Mouse (Mus musculus) ovary, postnatal 10 days (tissue): ENCODE data around the gene Setd1a.

Experiments used
- DNase-seq: peaks from one replicate; pipeline ENCODE4 v3.0.0; 2022; ENCODE audit warnings: low spot score

Gene Setd1a

GRCm38 (mm10) chr7:127800435-127801009 lies 24.1 kb downstream of the Setd1a start, which contains the start of gene Hsd3b7:
Gene Hsd3b7, plus strand, starts transcription at chr7:127800604.
- DNase-seq = peak; percentile 84

DNA sequence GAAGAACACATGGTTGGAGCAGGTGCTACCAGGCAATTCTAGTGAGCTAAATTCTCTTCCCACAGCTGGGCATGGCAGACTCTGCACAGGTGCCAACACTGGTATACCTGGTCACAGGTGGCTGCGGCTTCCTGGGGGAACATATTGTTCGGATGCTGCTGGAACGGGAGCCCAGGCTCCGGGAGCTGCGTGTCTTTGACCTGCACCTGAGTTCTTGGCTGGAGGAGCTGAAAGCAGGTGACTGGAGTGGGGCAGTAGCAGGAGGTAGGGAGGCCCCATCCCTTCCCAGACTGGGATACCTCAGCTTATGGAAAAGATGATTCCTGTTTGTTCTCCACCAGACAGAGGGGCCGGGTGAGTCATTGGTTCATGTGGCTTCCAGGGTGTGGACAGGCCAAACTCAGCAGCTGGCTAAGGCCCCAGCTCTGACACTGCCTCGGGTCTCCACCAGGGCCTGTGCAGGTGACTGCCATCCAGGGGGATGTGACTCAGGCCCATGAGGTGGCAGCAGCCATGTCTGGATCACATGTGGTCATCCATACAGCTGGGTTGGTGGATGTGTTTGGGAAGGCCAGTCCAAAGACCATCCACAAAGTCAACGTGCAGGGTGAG lies 24.6 kb downstream of the Setd1a start:
- no peak for DNase-seq

DNA sequence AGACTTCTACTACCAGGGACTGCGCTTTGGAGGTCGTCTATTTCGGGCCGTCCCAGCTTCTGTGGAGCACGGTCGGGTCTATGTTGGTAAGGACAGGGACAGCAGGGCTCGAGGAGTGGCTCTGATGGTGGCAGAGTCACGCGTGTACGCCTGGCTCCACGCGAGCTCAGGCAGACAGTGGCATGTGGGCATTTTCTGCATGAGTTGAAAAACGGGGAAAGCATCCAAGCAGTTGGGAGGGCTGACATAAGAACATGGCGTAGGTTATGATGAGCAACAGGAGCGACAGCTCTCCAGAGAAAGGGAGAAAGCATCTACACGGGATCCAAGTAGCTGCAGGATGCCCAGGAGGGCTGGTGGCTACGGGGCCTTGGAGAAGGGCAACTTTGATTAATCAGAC lies 25.8 kb downstream of the Setd1a start:
- no peak for DNase-seq

GRCm38 (mm10) chr7:127808821-127809220 lies 32.4 kb downstream of the Setd1a start:
- DNase-seq = no peak

DNA sequence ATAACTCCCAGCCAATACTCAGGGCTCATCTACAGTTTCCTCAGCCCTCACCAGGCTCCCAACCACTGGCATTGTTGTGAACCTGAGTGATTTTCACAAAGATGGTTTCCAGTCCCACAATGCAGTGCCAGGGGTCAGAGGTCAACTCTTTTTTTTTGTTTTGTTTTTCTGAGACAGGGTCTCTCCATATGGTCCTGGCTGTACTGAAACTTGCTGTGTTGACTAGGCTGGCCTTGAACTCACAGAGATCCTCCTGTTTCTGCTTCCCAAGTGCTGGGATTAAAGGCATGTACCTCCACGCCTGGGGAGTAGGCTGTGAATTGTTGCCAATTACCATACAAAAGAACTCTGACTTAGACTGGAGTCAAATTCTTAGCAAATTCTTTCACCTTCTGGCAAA lies 33.4 kb downstream of the Setd1a start:
- no peak for DNase-seq

DNA sequence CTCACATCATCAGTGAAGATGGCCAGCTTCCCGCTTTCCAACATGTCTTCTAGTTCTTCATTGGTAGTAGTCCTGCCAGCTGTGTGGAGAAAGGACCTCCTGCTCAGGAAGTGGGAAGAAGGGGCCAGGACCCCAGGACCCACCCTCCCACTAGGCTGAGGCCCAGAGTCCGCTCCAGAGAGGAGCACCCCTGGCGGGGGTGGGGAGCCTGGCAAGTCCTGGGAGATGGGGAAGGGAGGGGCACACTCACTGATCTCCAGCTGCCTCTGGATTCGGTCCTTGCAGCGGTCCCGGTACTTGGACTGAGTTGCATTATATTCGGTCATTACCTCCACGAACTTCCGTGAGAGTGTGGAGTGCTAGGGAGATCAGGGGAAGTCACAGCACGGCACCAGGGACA lies 34.2 kb downstream of the Setd1a start:
- no peak for DNase-seq

- DNase-seq = no peak
Measured at GRCm38 (mm10) chr7:127811240-127811639, 34.8 kb downstream of the Setd1a start.

DNA sequence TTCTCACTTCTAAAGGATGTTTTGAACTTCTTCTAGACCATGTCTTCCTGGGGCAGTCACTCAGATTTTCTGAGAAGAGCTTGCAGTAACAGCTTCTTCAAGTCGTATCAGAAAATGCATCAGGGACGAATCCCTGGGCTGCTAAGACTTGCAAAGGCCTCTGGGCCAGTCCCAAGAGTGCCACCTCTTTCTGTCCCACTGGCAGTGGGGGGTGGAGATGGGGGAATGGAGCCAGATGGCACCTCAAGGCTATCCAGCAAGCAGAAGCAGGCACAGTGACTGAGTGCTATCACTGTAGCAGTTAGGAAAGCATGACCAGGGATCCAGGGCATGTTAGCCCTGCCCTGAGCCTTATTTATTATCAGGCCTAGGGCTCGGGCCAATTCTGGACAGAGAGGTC lies 35.8 kb downstream of the Setd1a start:
- no peak for DNase-seq

DNA sequence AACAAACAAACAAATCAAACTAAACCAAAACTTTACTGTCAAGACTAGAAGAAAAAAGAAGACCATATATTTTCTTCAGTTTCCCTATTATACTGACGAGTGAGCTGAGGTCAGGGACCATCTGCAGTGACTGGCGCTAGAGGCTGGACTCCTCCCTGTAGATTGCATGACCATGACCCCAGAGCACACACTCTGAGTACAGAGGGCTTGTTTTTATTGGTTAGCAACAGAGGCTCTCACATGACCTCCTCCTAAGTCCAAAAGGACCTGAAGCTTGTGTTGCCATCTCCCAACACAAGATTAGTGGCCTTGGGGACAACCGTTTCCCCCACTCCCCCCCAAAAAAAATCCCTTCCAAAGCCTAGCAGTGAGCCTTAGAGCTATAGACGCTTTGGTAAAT lies 37.4 kb downstream of the Setd1a start:
- DNase-seq = no peak

DNA sequence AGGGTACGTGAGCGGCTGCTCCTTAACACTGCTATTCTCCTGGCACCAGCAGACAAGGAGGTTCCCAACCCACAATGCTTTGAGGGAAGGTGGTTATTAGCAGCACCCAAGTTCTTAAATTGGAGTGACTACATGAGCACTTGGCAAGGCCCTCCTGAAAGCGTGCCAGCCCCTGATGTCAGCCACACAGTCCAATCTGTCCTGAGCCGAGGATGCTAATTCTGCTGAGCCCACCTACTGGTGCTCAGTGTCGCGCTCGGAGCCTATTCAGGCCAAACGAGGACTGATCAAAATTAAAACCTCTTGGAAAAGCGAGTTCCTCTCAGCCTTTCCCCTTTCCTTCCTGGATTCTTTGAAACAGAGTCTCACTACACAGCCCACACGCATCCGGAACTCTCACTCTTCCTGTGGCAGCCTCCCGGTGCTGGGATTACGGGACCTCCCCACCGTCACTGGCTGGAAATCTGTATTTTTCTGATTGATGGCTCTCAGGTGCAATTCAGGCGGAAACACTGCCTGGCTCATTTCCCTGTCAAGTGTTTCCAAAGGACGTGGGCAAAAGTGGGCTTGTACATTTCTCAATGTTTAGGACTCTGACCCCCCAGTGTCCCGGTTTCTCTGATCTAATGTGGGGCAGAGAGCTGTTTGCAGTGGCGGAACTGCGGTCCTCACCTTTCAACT lies 37.9 kb downstream of the Setd1a start:
- DNase-seq = no peak

DNA sequence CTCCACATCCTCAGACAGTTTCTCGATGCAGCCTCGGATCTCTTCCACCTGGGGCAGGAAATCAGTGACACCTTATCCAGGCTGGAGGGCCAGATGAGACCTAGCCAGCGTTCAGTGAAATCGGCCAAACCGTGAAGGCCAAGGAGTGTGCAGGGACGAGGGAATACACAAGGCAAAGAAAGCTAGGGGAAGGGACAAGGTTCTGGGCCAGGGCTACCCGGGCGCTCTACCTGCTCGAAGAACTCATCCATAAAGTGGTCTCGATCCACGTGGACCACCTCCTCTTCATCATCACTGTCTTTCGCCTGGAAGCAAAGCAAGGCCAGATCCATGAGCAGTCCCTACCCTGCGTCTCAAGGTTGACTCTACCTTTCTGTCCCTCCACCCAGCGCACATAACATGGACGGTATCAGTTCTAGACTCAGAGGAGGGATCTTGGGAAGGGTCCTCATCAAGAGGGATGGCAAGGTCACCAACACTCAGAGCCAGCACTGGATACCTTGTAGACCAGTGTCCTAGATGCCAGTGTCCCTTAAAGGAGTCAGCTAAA lies 38.7 kb downstream of the Setd1a start:
- no peak for DNase-seq

DNA sequence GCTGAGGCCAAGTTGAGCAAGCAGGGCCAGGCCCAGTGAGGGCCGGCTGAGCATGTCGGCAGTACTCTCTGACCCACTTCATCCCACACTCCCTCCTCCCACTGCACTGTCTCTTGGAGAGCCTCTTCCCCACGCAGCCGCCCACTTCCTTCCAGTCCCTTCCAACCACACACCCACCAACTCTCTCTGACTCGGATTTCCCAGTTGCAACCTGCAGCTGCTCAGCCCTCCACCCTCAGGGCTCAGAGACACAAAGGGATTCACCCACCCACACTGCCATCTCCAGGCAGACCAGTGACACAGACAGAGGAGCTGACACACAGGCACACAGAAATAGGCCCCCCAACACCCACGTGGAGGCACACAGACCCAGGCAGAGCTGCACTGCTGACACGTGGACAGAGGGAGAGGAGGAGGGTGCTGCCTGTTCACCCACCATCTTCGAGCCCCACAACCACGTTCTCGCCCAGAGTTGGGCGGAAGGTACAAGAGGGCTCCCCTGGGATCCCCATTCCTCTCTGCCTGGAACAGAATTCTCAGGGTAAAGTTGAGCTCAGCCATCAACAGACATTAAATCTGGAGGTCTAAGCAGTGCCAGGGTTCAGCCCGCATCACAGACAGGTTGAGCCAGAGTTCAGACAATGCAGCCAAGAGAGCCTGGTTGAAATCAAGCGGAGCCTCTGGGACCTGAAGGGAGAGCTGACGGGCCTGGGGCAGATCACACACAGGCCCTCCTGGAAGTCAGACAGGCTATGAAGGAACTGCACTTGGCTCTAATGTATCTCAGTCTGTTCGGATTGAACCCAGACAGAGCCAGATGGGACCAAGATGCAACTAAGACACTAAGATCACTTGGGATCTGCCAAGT lies 39.7 kb downstream of the Setd1a start:
- no peak for DNase-seq

GRCm38 (mm10) chr7:127817053-127817452 lies 40.6 kb downstream of the Setd1a start:
- DNase-seq = no peak

GRCm38 (mm10) chr7:127817776-127818175 lies 41.3 kb downstream of the Setd1a start:
- DNase-seq = no peak

GRCm38 (mm10) chr7:127820836-127821509 lies 44.5 kb downstream of the Setd1a start:
- no peak for DNase-seq

DNA sequence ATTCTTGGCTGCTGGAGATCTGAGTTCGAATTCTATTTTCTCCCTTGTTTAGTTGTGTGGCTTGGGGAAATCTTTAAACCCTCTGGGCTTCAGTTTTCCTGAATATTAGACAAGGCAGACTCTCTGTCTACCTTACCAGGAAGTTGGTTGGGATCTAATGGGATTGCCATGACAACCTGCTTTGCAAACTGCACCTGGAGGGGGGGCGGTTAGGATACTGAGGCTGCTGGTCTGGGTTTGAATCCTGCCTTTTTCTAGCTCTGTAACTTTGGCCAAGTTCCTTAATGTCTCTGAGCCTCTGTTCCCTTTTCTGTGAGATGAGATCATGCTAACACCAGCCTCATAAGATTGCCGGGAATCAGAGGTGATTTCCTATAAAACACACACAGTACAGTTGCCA lies 46.0 kb downstream of the Setd1a start:
- no peak for DNase-seq

GRCm38 (mm10) chr7:127823236-127824171 lies 47.0 kb downstream of the Setd1a start:
- no peak for DNase-seq

DNA sequence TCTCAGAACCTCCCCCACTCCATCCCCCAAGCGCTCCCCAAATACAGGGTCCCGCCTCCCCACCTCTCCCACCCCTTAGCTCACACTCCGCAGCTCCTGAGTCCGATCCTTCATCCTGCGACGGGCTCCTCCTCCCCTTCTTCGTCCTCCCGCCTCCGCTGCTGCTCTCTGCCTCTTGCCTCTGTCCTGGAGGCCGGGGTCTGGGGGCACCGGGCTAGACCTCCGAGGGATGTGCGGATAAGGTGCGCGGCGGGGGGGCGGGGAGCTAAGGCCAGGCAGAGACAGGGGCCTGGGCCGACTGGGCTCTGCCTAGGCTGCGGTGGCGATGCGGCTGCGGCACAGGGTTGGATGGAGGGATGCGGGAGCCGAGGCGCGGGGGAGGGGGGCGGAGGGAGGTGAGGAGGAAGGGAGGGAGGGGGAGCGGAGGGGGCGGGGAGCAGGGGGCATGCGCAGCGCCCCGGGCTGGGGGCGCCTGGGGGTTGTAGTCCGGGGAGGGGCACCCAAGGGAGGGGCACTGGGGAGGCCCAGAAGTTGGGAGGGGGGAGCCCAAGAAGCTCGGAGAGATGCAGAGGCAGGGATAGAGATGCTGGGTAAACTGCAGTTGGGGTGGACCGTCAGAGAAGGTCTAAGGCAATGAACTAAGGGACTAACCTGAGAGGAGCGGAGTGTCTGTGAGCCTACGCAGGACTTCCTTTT lies 47.9 kb downstream of the Setd1a start, which contains the start of the genes Stx4a and Stx1b:
TSS of gene Stx4a (plus strand) at position 119 of the 696 bp plus-strand sequence.
TSS of gene Stx1b (minus strand) at position 374 of the 696 bp plus-strand sequence.
- no peak for DNase-seq

DNA sequence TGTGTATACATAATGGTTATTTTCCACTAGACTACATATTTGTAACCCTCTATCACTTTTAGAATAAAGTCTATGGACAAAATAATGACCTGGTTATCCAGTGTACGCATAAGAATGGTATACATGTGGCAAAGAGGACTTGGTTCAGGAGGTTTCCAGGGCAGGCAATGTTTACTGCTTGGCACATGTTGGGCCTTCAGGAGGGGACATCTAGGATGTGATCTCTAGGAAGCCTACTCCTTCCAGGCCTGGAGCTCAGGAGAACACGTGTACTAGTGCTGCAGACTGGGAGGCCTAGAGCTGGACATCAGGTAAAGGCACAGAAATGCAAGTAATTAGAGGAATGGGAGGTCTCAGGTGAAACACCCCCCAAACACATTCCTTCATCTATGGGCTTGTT lies 59.1 kb downstream of the Setd1a start:
- DNase-seq = no peak

DNA sequence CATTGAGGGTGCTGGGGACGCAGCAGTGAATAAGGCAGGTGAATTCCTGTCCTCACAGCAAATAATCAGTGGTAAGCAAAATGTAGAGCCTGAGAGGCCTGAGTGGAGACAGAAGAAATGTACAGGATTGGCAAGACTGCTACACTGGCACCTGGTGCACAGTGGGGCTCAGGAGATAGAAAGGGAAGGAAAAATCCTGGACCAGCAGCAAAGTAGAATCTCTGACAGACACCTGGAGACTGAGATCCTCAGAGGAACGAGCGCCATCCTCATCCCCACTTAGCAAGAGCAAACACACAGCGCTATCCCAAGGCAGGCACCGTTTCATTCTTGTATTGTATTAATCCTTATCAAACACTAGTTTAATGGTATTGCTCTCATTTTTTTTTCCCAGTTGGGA lies 61.0 kb downstream of the Setd1a start:
- DNase-seq = no peak
